Mouse (Mus musculus) mature B cell (primary cell): Measurements from ENCODE around the gene Idnk.

ENCODE experiments used
- in situ Hi-C: fragments of 300-500 bp; cut with MboI; formaldehyde crosslinking; loops from 2 replicates; pipeline ENCODE4 v1.14.3; 2019

Idnk gene

GRCm38 (mm10) chr13:58157447-58158098, at the start of gene Idnk:
Gene Idnk, plus strand, starts transcription at chr13:58157649.
- in situ Hi-C loops = no loop called here

- in situ Hi-C loops = no loop called here
Measured at GRCm38 (mm10) chr13:58111306-58111705, 46.1 kb upstream of the Idnk start.

GRCm38 (mm10) chr13:58112191-58112590, 45.3 kb upstream of the Idnk start:
- in situ Hi-C loops = no loop called here

GRCm38 (mm10) chr13:58112601-58113041, 44.8 kb upstream of the Idnk start:
- in situ Hi-C loops = no loop called here

- in situ Hi-C loops = no loop called here
Measured at GRCm38 (mm10) chr13:58113061-58113900, 44.2 kb upstream of the Idnk start, which contains the start of gene Klhl3. Gene Klhl3, minus strand, starts transcription at chr13:58113592.

GRCm38 (mm10) chr13:58115227-58115626, 42.2 kb upstream of the Idnk start:
- in situ Hi-C loops = no loop called here

DNA sequence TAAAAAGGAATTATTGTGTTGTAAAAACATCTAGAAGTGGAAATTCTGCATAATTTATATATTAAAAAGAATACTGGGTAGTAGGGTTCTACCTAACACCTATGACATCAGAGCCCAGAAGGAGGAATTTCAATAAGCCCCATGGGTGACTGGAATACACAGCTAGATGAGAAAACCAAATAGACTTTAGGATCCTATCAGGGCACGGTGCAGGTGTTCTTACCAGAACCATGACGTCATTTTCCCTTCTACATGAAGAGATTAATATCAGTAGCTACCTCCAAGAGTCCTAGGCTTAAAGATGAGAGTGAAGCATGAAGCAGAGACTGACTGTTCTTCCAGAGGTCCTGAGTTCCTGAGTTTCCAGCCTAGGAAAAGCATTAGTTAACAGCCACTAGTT, 40.6 kb upstream of the Idnk start:
- in situ Hi-C loops = no loop called here

GRCm38 (mm10) chr13:58117318-58118017, 40.0 kb upstream of the Idnk start:
- in situ Hi-C loops = no loop called here

DNA sequence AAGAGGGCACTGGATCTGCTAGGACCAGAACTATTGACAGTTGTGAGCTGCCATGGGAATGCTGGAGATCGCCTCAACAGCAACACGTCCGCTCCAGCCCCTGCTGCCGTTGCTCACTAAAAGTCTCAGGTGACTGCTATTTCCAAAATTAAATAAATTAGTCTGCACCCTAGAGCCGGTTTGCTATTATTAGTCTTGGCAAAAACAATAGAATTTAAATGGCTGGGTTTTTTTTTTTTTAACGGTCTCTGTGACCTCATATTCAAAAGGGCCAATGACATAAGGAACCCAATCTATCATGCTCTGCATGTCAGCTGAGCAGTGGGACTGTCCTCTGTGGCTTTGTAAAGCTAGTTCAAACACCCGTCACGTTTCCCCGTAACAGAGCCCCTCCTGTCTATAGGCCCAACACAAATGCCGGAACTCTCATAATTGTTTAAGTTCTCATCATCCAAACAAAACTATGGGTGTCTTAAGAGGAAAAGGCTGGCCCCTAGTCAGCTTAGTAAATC, 34.6 kb upstream of the Idnk start:
- in situ Hi-C loops = no loop called here

DNA sequence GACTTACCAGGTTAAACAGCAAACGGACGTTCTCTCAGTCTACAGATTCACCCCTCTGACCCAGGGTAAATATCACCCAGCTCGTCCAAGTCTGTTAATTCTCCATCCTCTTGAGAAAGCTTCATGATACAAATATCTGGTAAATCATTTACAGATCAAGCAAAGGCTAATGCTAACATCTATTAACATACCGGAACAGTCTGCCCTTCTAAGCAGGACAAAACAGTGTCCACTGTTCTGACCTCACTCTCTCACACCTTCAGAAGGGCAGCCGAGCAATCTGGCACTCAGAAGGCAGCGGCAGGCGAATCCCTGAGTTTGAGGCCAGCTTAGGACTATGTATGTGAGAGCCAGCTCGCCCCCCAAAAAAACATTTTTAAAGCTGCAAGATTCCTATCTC, 34.1 kb upstream of the Idnk start:
- in situ Hi-C loops = no loop called here

DNA sequence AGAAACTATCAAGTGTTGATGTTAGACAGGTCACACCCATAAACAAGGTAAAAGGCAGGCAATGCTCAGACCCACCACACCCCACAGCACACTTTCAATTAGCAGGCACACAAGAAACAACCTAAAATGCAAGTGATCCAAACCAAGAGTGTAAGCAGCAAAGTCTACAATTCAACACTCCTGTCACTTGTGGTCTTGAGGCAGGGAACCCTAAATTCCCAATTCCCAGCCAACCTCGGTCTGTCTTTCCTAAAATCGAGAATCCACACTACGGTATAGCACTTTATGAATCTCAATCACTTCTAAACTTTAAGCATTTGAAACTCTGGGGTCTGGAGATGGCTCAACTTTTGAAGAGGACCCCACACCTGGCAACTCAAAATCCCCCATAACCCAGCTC, 33.2 kb upstream of the Idnk start:
- in situ Hi-C loops = no loop called here

- in situ Hi-C loops = no loop called here
Measured at GRCm38 (mm10) chr13:58124989-58125388, 32.5 kb upstream of the Idnk start.

GRCm38 (mm10) chr13:58126126-58126525, 31.3 kb upstream of the Idnk start:
- in situ Hi-C loops = no loop called here

DNA sequence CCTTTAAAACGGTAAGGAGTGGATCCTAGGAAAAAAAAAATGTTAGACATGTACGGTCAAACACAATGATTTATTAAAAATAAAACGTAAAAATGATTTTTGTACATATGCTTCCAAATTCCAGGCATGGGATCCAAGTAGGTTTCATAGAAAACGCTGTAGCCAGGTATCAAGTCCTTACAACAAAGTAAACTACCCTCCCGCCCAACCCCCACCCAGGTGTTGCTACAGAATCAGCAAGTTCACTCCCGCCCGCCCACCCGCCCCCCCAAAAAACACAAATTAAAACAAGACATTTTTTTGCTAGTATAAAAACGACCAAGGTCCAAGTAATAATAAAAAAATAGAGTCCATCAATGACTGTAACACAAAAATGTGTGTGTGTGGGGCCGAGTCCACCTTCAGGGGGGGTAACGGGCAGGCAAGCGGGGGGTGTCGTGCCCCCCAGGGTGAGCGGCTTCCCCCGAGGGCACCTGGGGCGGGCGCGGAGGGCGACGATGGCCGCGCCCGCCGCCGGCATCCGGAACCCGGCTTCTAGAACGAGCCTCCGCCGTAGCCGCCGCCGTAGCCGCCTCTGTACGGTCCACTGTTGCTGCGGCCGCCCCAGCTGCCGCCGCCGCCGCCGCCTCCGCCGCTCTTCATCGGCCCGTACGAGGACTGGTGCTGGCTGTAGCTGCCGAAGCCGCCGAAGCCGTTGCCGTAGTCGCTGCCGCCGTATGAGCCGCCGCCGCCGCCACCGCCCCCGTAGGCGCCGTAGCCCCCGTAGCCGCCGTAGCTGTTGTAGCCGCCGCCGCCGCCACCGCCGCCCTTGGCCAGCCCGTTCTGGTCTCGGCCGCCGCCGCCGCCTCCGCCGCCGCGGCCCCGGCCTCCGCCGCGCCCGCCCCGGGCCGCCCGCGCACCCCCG, 30.3 kb upstream of the Idnk start:
- in situ Hi-C loops = no loop called here

DNA sequence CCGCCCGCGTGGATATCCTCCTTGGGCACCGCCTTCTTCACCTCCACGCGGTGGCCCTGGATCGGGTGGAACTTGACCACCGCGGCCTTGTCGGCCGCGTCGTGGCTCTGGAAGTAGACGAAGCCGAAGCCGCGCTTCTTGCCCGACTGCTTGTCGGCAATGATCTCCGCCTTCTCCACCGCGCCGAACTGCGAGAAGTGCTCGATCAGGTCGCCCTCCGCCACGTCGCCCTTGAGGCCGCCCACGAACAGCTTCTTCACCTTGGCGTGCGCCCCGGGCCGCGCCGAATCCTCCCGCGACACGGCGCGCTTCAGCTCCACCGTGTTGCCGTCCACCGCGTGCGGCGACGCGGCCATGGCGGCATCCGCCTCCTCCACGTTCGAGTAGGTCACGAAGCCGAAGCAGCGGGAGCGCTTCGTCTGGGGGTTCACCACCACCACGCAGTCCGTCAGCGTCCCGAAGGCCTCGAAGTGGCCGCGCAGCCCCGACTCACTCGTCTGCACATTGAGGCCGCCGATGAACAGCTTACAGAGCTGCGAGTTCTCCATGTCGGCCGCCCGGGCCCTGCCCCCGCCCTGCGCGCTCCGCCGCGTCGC, 29.6 kb upstream of the Idnk start:
- in situ Hi-C loops = no loop called here

GRCm38 (mm10) chr13:58128396-58128767, 29.1 kb upstream of the Idnk start, which contains the start of gene Hnrnpa0:
Gene Hnrnpa0, minus strand, starts transcription at chr13:58128556.
- in situ Hi-C loops = no loop called here

- in situ Hi-C loops = no loop called here
Measured at GRCm38 (mm10) chr13:58128768-58129671, 28.4 kb upstream of the Idnk start.

- in situ Hi-C loops = no loop called here
Measured at GRCm38 (mm10) chr13:58129687-58130246, 27.7 kb upstream of the Idnk start.

DNA sequence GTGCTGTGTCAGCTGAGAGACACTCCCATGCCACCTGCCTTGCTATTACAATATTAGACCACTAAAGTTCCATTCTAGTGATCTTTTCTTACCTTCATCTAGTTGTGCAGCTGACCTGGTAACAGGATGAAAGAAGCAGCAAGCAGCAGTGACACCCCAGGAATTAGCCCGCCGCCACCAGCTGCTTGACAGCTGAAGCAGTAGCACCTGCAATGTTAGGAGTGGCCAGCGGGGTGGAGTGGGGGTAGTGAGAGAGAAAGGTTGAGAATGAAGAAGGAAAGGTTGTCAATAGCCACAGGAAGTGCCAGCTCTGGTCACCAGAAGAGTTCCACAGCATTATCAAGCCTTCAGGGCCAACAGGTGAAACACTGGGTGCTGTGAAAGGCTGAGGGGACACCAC, 25.8 kb upstream of the Idnk start:
- in situ Hi-C loops = no loop called here
